Mouse (Mus musculus) R1 (cell line): ENCODE measurements at regions not wholly inside any gene's neighbourhood (a gene's known extent, or its start where the extent isn't known, plus 50 kb on each side); places are given as distances from the start of the nearest gene placed in this dataset.

Experiments used
- DNase-seq: peaks from one replicate; pipeline ENCODE4 v3.0.0-alpha.2; 2018; ENCODE audit warnings: low read depth, low spot score

- DNase-seq: no peak
These were observed 234.3 kb upstream of the Cxcr4 start for GRCm38 (mm10) chr1:128826419-128826818.

- no peak for DNase-seq
These were observed 233.0 kb upstream of the Cxcr4 start for GRCm38 (mm10) chr1:128824916-128825683.

GRCm38 (mm10) chr1:128824235-128824634, 232.1 kb upstream of the Cxcr4 start:
- DNase-seq: peak; percentile 71

- DNase-seq: no peak
These were observed 229.9 kb upstream of the Cxcr4 start for GRCm38 (mm10) chr1:128821991-128822390.

DNA sequence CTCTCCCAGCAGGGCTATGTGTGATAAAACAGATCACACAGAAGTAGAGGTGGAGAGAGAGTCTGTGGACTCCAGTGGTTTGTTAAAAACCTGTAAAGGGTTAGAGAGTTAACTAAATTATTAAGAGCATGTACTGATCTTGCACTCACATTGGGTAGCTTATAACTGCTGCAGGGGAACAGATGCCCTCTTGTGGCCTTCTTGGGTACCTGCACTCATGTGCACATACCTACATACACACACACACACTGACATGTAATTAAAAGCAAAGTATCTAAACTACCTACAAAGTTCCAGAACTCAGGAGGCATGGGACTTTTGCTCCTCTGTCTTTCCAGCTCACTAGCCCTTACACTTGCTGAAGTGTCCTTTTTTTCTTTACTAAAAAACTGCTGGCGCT, 228.4 kb upstream of the Cxcr4 start:
- DNase-seq: peak; percentile 38

GRCm38 (mm10) chr1:128819611-128820010, 227.5 kb upstream of the Cxcr4 start:
- DNase-seq: no peak

- no peak for DNase-seq
These were observed 221.3 kb upstream of the Cxcr4 start for GRCm38 (mm10) chr1:128813379-128813778.

DNA sequence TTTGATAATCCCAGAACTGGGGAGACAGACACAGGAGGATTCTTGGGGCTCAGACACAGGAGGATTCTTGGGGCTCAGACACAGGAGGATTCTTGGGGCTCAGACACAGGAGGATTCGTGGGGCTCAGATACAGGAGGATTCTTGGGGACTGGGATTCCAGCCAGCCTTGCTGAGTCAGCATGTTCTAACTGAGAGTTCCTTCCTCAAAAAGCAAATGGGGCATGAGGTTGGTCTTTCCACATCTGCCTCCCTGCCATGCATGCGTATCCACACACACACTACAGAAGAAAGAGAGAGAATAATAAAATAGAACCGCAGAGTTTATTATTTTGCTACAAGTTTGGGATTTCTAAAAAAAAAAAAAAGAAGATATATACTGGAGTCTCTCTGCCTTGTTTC, 218.8 kb upstream of the Cxcr4 start:
- no peak for DNase-seq

GRCm38 (mm10) chr1:128810094-128810493, 218.0 kb upstream of the Cxcr4 start:
- no peak for DNase-seq

GRCm38 (mm10) chr1:128809601-128810000, 217.5 kb upstream of the Cxcr4 start:
- no peak for DNase-seq

GRCm38 (mm10) chr1:128808599-128808998, 216.5 kb upstream of the Cxcr4 start:
- no peak for DNase-seq

GRCm38 (mm10) chr1:128805687-128806653, 213.9 kb upstream of the Cxcr4 start:
- no peak for DNase-seq

GRCm38 (mm10) chr1:128803433-128804060, 211.5 kb upstream of the Cxcr4 start:
- DNase-seq: no peak

GRCm38 (mm10) chr1:128803058-128803432, 211.0 kb upstream of the Cxcr4 start:
- no peak for DNase-seq

- DNase-seq: peak; percentile 18
These were observed 206.6 kb upstream of the Cxcr4 start for GRCm38 (mm10) chr1:128798721-128799120.

- no peak for DNase-seq
These were observed 203.6 kb upstream of the Cxcr4 start for GRCm38 (mm10) chr1:128795654-128796053.

DNA sequence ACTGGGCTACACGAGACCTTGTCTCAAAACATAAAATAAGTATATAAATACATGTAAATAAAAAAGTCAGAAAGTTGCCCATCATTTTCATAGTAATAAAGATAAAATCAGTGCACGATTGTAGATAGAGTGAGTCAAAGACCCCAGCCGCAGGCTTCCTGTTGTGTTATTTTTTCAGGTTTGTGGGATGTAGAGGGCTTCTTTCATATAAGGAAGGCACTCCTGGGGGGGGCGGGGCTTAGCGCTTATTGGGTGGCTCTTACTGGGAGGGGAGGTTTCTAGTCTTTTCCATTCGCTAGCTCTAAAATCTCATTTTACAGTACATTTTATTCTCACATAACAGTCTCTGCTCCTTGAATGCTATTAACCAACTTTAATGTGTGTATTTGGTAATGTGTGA, 198.8 kb upstream of the Cxcr4 start:
- DNase-seq: no peak

DNA sequence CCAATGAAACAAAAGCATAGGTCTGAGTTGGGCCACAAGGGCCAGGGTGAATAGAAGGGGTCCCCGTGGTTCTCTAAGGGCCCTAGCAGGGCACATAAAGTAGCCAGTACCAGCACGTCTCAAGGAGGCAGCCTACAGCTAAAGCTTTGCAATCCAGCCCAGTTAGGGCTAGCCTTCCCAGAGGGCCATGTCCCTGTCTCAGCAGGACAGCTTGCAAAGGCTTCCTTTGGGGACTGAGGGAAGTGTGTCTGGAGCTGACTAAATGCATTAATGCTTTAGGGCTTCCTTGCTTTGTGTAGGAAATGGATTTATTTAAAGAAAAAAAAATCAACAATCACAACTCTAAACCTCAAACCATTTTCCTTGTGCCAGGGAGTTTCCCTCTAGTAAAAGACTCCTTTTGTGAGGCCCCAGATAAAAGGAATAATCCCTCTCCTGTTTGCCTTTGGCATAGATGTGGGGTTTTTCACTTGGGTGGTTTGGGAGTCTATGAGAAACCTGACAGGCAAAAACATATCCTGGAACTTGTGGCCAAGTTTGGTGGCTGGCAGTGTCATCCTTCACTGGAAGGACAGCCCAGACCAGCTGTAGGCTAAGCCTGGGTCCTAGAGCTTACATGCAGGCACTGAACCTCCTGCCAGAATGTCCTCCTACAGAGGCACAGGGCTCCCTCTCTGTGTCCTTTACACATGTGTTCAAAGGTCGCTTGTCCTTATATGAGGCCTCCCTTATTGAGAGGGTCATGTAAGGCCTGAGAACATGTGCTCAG, 197.7 kb upstream of the Cxcr4 start:
- DNase-seq: no peak

GRCm38 (mm10) chr1:128788227-128788626, 196.1 kb upstream of the Cxcr4 start:
- no peak for DNase-seq

DNA sequence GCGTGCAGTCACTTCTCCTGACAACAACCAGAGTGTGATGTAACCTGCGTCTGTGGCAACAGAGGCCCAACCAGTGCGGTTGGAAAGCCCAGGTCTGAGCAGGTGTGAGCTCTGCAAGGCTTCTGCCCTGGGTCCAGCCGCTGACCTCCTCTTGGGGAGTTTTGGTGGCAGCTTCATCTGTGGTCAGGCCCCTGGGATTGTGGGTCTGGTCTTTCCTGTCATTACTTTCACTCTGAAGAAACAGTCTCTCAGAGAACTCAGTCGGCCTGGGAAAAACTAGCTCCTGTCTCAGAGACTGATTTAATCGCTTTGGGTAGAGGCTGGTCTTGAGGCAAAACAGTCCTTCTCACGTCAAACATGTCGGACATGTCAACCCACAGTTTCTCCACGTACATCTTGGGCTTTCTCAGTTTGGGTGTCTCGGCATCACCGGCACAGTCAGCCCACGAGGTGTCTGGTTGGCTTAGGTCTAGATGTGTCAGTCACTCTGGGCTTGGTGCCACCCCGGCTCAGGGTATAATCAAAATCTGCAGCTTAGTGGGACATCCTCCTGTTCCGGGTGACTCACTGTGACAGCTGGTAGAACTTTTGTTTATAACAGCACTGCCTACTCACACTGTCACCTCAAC, 195.0 kb upstream of the Cxcr4 start:
- DNase-seq: no peak

DNA sequence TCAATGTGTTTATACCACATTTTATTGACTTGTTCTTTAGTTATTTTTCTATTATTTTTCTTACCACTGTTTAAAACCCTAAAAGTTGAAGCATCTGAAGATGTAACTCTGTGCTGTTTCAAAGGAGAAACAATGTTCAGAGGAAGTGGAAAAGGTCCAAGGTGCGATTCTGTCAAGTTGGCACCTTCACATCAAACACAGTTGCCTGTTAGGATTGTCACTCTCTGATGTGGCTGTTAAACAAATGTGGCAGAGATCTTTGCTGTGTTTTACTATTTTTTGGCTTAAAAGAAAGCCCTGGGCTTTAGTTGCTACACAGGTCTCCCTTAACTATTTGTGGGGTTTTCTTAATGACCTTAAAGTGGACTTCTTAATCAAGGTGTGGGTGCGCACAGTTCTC, 190.2 kb upstream of the Cxcr4 start:
- no peak for DNase-seq
